Mouse (Mus musculus) layer of hippocampus, postnatal 10 days (tissue): ENCODE measurements around the gene Rasgrf1. TPM values are rescaled to one million over a fixed set of nuclear protein-coding genes. Genes with fewer than 3 reads are reported as not detected.

Experiments
- DNase-seq, 2 experiments: peaks; one replicate each; pipeline ENCODE4 v3.0.0; 2021; ENCODE audit warnings: low spot score in 2 of 2
- total RNA-seq, 2 experiments: library from RNA; stranded (reverse); gene quantifications; 2 replicates each; pipeline ENCODE4 v1.2.3; 2021

Rasgrf1 gene
- total RNA-seq, 2 experiments from 2014 or later = 153 to 156 TPM

- peak in 1 of 2 experiments; percentile 10 for DNase-seq
Measured at GRCm38 (mm10) chr9:89906645-89907044, 3.1 kb upstream of the Rasgrf1 start.

DNA sequence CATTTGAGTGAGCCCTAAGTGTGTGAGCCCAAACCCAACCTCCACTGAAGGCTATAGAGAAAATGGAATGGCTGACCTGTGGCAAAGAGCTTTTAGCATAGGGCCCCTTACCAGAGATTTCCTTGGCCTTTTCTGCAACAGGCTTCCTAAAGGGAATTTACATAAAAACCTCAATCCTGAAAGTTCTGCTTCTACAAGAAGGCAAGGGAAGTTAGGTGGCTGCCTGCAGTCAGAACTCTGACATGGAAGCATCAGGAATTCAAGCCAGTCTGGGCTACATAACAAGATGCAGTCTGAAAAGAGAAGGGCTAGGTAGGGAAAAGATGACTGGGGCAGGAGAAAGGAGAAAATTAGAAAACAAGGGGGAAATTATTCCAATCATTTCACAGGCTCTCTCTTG is 1.8 kb upstream of the Rasgrf1 start:
- peak in 1 of 2 experiments; percentile 9 for DNase-seq

- peak; percentile 66 to 78 for DNase-seq
Measured at GRCm38 (mm10) chr9:89908601-89909000, 1.1 kb upstream of the Rasgrf1 start.

DNA sequence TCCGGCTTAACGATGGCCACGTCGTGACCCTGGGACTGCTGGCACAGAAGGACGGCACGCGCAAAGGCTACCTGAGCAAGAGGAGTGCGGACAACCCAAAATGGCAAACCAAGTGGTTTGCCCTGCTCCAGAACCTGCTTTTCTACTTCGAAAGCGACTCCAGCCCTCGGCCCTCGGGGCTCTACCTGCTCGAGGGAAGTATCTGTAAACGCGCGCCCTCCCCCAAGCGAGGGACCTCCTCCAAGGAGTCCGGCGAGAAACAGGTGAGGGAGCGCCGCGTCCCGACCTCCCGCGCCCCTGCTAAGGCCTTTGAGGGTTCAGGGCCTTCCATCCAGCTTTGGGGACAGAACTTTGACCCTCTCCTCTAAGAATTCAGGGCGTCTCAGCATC is 298 bp downstream of the Rasgrf1 start:
- peak in 1 of 2 experiments; percentile 31 for DNase-seq

DNA sequence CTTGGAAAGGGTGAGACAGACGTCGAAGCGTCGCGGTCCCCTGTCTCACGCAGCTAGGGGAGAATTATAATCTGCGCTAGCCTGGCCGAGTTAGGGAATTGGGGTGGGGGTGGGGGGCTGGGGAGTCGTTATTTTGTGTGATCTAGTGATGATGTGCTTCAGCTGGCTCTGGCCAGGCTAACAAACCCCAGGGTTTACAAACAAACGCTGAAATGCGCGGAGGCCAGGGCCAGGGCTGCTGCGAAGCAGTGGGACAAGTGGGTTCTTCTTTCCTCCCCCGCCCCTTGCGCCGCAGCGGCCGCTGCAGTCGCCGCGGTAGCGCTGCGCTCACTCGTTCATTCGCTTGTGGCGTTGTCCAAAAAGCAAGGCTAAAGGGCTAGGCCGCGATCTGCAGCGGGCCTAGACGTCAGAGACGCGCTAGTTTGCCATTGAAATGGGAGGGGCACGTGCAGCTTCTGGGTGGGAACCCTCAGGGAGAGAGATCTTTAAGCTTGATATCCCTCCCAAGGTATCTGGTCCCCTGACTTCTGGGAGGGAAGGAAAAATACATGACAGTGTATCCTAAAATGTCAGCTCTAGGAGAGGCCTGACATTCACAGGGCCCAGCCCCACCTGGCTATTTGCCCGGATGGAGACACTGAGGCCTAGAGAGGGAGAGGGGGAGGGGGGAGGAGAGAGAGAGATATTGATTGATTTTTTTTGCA is 1.2 kb downstream of the Rasgrf1 start:
- DNase-seq = peak in 1 of 2 experiments; percentile 36

DNA sequence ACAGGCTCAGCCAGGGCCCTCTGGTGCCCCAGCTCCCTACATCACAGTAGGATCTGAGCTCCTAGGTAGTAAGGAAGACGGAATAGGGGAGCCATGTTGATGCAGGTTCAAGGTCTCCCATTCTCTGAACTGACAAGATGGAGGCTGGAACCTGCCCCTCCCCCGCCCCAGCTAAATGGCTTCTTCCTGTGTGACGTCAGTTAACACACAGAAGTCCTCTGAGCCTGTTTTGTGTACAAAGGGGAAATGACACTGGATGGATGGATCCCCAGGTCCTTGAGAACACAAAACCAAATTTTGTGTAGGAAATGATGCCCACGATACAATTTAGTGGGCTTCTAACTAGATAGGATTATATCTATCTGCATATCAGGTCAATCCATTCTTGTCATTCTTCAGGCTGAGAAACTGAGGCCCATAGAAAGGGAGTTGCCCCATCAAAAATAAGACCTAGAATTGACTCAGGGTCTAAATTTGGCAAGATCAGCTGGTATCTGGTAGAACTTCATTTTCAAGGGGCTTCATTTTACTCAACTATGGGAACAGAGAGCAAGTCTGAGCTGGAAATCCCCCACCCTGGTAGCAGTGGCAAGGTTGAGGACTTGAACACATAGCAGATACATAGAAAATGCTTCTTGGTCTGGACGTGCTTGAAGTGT is 2.3 kb downstream of the Rasgrf1 start:
- DNase-seq = no peak

- no peak for DNase-seq
Measured at GRCm38 (mm10) chr9:89913135-89913534, 3.4 kb downstream of the Rasgrf1 start.

DNA sequence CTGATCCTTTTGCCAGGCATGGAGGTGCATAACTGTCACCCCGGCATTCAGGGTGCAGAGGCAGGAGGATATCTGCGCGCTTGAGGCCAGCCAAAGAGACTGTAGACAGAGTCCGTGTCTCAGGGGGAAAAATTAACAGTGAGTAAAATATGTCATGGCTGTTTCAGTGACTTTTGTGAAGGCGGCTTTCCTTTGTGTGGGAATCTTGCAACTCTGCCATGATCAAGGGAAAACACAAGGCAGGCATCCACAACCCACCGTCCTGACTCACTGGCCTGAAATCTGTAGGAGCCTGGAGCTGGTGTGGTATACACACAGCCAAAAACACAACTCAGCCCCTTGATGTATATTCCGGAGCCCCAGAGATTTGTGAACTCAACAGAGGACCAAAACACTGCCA is 6.8 kb downstream of the Rasgrf1 start:
- no peak for DNase-seq

GRCm38 (mm10) chr9:89917431-89917830 is 7.7 kb downstream of the Rasgrf1 start:
- DNase-seq = no peak

DNA sequence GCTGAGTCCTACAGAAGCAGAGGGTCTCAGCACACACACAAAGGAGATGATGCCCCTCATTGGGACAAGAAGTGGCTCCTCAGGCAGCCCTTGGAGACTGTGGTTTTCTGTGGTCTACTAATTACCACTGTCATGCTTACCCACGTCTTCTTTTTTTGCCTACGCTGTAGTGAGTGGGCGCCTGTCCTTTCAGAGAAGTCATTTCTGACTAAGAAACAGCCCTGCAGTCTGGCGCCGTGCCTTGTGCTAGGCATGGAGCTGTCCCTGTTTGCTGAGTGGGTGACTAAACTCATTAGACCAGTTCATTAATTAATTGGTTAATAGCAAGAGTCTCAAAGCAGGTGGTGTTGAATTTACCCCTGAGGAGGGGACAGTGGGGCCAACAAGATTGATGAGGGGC is 9.1 kb downstream of the Rasgrf1 start:
- no peak for DNase-seq

GRCm38 (mm10) chr9:89921121-89921520 is 11.4 kb downstream of the Rasgrf1 start:
- DNase-seq = no peak

DNA sequence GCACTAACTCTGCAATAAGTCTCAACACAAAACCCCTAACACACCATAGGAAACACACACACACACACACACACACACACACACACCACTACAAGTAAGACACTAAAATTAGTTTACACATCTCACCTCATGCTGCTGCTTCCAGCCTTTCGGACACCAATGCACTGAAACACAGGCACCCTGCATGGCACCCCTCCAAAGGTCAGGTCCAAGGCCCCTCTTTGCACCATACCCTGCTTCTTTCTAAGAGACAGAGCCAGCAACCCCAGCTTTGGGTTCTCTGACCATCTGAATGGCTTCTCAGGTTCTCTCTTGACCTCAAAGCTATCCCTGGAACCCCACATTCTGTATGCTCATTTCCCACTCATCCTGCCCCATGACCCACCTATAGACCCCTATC is 13.0 kb downstream of the Rasgrf1 start:
- no peak for DNase-seq

- no peak for DNase-seq
Measured at GRCm38 (mm10) chr9:89924836-89925235, 15.1 kb downstream of the Rasgrf1 start.

DNA sequence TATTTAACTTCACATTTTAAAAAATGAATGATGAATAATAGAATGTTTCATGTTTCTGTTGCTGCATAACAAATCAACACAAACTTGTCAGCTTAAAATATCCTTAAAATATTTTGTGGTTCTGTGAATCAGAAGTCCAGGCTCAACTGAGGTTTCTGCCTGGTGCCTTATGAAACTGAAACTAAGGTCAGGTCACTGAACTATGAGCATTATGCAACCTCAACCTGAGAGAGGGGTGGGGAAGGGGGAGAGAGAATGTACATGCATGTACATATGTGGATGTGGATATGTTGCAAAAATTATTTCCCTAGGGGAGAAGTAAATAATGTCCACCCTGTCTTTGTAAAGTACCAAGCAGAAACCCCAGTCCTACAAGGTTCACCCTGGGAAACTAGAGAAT is 18.8 kb downstream of the Rasgrf1 start:
- no peak for DNase-seq

DNA sequence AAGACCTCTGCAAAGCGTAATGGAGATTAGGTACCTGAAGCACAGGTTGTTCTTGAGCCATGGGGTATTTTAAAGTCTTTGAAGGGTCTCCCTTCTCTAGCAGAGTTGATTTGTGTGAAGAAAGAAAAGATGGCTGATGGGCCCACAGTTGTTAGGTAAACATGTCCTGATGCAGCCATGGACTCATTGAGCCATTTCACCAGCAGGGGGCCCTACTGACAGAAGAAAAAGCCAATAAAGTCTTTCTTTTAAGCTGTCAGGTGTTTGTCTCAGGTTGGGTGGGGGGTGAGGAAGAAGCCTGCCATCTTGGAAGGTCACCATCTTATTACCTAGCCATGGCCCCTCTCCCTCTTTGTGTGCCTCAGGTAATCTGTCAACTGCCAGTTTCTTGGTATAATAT is 30.7 kb downstream of the Rasgrf1 start:
- peak in 1 of 2 experiments; percentile 7 for DNase-seq

GRCm38 (mm10) chr9:89946830-89947229 is 37.1 kb downstream of the Rasgrf1 start:
- no peak for DNase-seq

DNA sequence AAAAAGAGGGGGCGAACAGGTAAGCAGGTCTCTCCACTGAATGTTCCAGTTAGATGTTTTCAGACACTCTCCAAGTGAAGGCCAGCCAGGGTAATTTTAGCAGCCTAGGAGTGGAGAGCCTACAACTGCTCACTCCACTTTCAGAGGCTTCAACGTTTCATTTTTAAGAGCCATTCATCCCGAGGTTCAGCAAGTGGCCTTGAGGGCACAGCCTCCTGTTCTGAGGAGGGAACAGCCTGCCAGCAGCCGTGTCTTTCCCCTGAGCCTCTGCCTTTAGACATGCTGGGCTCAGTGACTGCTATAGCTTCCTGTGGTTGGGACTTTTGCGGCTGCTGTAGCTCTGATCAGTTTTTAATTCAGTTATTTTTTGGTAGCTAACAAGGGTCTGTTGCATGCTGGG is 38.9 kb downstream of the Rasgrf1 start:
- no peak for DNase-seq

GRCm38 (mm10) chr9:89953596-89954215 is 44.0 kb downstream of the Rasgrf1 start:
- no peak for DNase-seq

DNA sequence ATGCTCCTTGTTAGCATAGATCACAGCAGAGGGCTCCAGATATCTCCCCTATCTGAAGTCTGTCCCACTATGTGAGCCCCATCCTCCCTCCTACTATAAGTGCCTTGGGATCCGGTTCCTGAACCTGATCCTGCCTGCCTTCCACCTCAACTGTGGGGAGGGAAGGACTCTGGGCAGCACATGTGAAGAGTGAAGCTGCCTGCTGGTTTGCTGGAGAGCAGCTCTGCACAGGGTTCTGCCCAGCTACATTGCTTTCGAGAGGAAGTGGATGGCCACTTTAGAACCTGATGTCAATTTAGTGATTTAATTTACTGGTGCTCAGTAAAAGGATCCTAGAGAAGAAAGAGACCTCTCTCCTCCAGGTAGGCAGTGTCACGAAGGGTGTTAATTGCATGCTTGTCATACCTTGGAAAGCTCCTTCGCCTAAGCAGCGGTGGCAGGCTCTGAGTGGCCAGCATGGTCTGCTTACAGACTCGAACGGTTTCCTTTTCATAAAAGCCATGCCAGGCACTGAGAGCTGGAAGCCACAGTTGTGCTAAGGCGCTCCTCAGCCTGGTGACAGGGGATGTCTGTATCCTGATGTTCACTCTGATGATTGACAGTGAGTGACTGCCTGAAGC is 45.3 kb downstream of the Rasgrf1 start:
- no peak for DNase-seq

- peak in 1 of 2 experiments; percentile 4 for DNase-seq
Measured at GRCm38 (mm10) chr9:89958959-89959358, 49.3 kb downstream of the Rasgrf1 start.

DNA sequence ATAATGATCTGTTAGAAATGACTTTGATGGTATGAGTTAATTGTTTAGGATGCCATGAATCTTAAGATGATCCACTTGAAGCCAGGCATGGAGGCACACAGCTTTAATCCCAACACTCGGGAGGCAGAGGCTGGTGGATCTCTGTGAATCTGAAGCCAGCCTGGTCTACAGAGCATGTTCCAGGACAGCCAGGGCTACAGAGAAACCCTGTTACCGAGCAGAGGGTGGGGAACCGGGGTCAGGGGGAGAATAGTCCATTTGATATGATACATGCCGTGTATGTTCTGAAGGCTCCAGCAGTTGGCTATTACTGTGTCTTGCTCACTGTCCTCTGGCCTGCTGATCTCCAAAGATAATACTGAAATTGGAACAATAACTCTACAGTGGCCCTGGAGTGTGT is 54.4 kb downstream of the Rasgrf1 start:
- no peak for DNase-seq

DNA sequence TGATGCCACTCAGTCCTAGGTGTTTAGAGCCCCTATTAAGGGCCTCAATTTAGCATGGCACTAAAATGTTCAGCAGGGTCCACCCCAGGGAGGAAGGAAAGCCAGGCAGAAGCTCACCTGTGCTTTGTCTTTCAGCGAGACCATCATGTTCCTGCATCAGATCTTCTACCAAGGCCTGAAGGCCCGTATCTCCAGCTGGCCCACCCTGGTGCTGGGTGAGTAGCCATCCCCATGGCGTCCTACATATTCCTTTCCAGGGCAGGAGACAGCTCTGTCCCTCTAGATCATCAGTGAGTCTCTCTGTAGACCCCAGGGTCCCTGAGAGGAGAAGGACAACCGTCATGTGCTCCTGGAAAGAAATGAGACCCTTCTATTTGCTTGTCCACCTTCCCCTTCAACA is 58.0 kb downstream of the Rasgrf1 start:
- no peak for DNase-seq
